Mouse (Mus musculus) neural tube, embryonic 13.5 days (tissue): Measurements from ENCODE around the gene Smim14. TPM values are rescaled to one million over a fixed set of nuclear protein-coding genes. Genes with fewer than 3 reads are reported as not detected.

Experiments
- ATAC-seq: fragments of 200-750 bp; cut with Nextera tagmentation; 2 replicates; pipeline ENCODE4 v1.8.0; 2017; ENCODE audit warnings: low read depth, mild to moderate bottlenecking, moderate TSS enrichment, moderate library complexity
- H3K27ac ChIP-seq: fragments of 300-500 bp; sonication (generic); replicated peaks from 2 replicates; pipeline ENCODE4 v1.5.1; 2015; ENCODE audit warnings: moderate library complexity, mild to moderate bottlenecking, inconsistent platforms
- H3K27me3 ChIP-seq: fragments of 300-500 bp; sonication (generic); 2 replicates; pipeline ENCODE4 v1.6.1; 2015; ENCODE audit warnings: mild to moderate bottlenecking, inconsistent platforms
- H3K36me3 ChIP-seq: fragments of 300-500 bp; sonication (generic); 2 replicates; pipeline ENCODE4 v1.6.1; 2015; ENCODE audit warnings: mild to moderate bottlenecking, inconsistent platforms
- H3K4me1 ChIP-seq: fragments of 300-500 bp; sonication (generic); replicated peaks from 2 replicates; pipeline ENCODE4 v1.6.1; 2015; ENCODE audit warnings: inconsistent platforms
- H3K4me2 ChIP-seq: fragments of 300-500 bp; sonication (generic); 2 replicates; pipeline ENCODE4 v1.6.1; 2015; ENCODE audit warnings: inconsistent platforms, mild to moderate bottlenecking, moderate library complexity
- H3K4me3 ChIP-seq: fragments of 300-500 bp; sonication (generic); 2 replicates; pipeline ENCODE4 v1.5.1; 2015; ENCODE audit warnings: mild to moderate bottlenecking, inconsistent platforms
- H3K9ac ChIP-seq: fragments of 300-500 bp; sonication (generic); 2 replicates; pipeline ENCODE4 v1.6.1; 2015; ENCODE audit warnings: moderate library complexity, mild to moderate bottlenecking, inconsistent platforms
- H3K9me3 ChIP-seq: fragments of 300-500 bp; sonication (generic); 2 replicates; pipeline ENCODE4 v1.6.1; 2016; ENCODE audit warnings: inconsistent platforms
- WGBS: fragments of 180-500 bp; shearing (Covaris S2); methylation state at CpG from one replicate; pipeline ENCODE4 v1.1.7; 2015; 5-methylcytosine and 5-hydroxymethylcytosine counted together
- polyA plus RNA-seq: library from polyadenylated mRNA; unstranded; fragments of >200 nt; fragmentation: Nextera tagmentation; extraction: Ambion mirVana; gene quantifications from 2 replicates; pipeline ENCODE4 v1.2.1, GENCODE M21; 2015

The Smim14 gene
- polyA plus RNA-seq, 1 experiment from 2014 or later, result 191 TPM

DNA sequence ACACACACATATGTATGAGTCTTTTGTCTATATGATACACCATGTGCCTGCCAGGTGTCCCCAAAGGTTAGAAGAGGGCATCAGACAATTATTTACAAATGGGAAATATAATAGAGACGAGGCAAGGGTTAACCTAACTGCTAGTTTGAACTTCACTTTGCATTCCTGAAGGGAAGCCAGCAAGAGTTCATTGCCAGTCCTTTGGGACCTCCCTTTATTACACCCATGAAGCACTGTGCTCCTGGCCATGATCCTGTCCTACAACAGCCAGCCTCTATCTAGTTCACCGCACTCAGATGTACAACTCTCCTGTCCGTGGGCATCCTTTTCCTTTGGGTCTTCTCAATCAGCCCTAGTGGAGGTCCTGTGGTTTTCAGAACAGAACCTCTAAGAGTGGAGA lies 23.5 kb downstream of the Smim14 start:
- Histone ChIP-seq H3K27me3 (no peaks in the 10 kb centered on the region), H3K9me3 (no peaks in the 10 kb centered on the region), H3K27ac (no peak overlapping the region), H3K4me1 (no peaks in the 10 kb centered on the region), H3K9ac (no peak overlapping the region), H3K4me2 (no peak overlapping the region), H3K4me3 (no peak overlapping the region), H3K36me3 (no peaks in the 10 kb centered on the region)
- no peak for ATAC-seq
- WGBS, result 78% methylated on average over 3 of the region's 3 CpGs

GRCm38 (mm10) chr5:65508395-65508794 lies 28.6 kb downstream of the Smim14 start:
- Histone ChIP-seq H3K27me3 (no peaks in the 10 kb centered on the region), H3K4me1 (no peaks in the 10 kb centered on the region), H3K4me3 (no peak overlapping the region), H3K9me3 (no peaks in the 10 kb centered on the region), H3K9ac (no peak overlapping the region), H3K4me2 (no peak overlapping the region), H3K36me3 (no peaks in the 10 kb centered on the region), H3K27ac (no peak overlapping the region)
- no peak for ATAC-seq
- 87% methylated on average over 8 of the region's 8 CpGs for WGBS

- no peak for ATAC-seq
- no peaks in the 10 kb centered on the region for H3K9me3 ChIP-seq
- H3K4me1 ChIP-seq, result no peaks in the 10 kb centered on the region
- no peak overlapping the region for H3K27ac ChIP-seq
- no peak overlapping the region for H3K9ac ChIP-seq
- peak overlapping the region; percentile 42 for H3K4me2 ChIP-seq
- no peak overlapping the region for H3K4me3 ChIP-seq
- 8% methylated on average over 8 of the region's 8 CpGs for WGBS
- H3K36me3 ChIP-seq, result no peaks in the 10 kb centered on the region
- no peaks in the 10 kb centered on the region for H3K27me3 ChIP-seq
These were observed 31.2 kb downstream of the Smim14 start for GRCm38 (mm10) chr5:65505786-65506185.

- WGBS, result 94% methylated on average over 9 of the region's 9 CpGs
- no peak overlapping the region for H3K27ac ChIP-seq
- no peak overlapping the region for H3K4me2 ChIP-seq
- H3K36me3 ChIP-seq, result no peaks in the 10 kb centered on the region
- H3K4me3 ChIP-seq, result no peak overlapping the region
- no peaks in the 10 kb centered on the region for H3K27me3 ChIP-seq
- ATAC-seq, result no peak
- H3K9ac ChIP-seq, result no peak overlapping the region
- H3K9me3 ChIP-seq, result no peaks in the 10 kb centered on the region
- H3K4me1 ChIP-seq, result no peaks in the 10 kb centered on the region
These were observed 35.6 kb downstream of the Smim14 start for GRCm38 (mm10) chr5:65501407-65501806.

DNA sequence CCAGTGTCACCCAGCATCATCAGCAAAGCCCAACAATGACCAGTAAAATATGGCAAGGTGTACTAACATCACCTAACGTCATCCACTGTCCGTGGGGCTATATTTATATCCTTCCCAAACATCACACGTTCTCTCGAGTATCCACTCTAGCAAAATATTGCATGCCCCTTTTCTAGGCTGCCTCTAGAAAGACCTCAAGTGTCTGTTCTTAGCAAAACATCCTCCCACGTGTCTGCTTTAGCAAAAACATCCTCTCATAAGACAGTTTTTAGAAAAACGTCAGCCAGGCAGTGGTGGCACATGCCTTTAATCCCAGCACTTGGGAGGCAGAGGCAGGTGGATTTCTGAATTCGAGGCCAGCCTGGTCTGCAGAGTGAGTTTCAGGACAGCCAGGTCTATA lies 36.8 kb downstream of the Smim14 start:
- 86% methylated on average over 7 of the region's 7 CpGs for whole genome bisulfite sequencing

DNA sequence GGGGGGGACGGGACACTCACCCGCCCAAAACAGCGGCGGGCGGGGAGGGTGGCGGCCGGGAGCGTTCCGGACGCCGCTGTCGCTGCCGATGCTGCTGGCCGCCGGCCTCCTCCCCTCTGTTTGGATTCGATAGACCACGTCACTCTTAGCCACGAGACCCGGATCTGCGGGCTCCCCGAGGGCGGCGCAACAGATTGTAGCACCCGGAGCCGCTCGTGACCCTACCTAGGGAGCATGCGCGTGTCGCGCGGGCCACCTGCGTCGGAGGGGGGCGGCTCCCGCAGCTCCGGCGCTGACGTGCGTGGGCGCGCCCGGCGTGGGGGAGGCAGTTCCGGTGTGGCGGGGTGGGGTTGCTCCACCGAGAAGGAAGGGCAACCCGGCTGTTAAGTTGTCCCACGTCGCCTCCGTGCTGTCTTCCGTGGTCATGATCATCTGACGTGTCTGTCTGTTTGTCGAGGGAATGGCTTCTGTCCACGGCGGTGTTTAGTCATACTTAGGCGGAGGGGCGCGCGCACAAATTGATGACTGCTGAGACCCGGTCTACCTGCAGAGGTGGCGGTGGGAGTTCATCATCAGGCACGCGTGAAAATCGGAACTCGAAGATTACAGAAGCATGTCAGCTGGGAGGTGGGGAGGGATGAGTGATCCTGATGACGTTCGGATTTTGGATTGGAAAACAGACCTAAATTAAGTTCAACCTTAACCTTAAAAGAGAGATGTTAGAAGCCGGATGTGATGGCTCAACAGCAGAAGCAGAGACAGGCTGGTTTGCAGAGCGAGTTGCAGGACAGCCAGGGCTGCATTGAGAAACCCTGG lies 44.1 kb downstream of the Smim14 start, which contains the start of gene Gm43552:
Gene Gm43552, minus strand, starts transcription at position 118 of the 816 bp plus-strand sequence.
- Histone ChIP-seq H3K4me3 (peak within 1 kb of the TSS; percentile 89), H3K9ac (peak within 1 kb of the TSS; percentile 97), H3K4me2 (peak within 1 kb of the TSS; percentile 83), H3K9me3 (no peaks in the 10 kb centered on the region), H3K27ac (peak within 1 kb of the TSS; percentile 98), H3K27me3 (no peaks in the 10 kb centered on the region), H3K4me1 (peaks cover 38% of the 10 kb centered on the region), H3K36me3 (no peaks in the 10 kb centered on the region)
- 1% methylated on average over 62 of the region's 69 CpGs for WGBS
- ATAC-seq, result peak; percentile 96

More for the DNA sequence above, 36.8 kb downstream of the Smim14 start:
- Histone ChIP-seq H3K4me2 (no peak overlapping the region), H3K36me3 (no peaks in the 10 kb centered on the region), H3K27me3 (no peaks in the 10 kb centered on the region), H3K27ac (no peak overlapping the region), H3K9ac (no peak overlapping the region), H3K4me3 (no peak overlapping the region), H3K4me1 (no peaks in the 10 kb centered on the region), H3K9me3 (no peaks in the 10 kb centered on the region)
- ATAC-seq, result no peak

DNA sequence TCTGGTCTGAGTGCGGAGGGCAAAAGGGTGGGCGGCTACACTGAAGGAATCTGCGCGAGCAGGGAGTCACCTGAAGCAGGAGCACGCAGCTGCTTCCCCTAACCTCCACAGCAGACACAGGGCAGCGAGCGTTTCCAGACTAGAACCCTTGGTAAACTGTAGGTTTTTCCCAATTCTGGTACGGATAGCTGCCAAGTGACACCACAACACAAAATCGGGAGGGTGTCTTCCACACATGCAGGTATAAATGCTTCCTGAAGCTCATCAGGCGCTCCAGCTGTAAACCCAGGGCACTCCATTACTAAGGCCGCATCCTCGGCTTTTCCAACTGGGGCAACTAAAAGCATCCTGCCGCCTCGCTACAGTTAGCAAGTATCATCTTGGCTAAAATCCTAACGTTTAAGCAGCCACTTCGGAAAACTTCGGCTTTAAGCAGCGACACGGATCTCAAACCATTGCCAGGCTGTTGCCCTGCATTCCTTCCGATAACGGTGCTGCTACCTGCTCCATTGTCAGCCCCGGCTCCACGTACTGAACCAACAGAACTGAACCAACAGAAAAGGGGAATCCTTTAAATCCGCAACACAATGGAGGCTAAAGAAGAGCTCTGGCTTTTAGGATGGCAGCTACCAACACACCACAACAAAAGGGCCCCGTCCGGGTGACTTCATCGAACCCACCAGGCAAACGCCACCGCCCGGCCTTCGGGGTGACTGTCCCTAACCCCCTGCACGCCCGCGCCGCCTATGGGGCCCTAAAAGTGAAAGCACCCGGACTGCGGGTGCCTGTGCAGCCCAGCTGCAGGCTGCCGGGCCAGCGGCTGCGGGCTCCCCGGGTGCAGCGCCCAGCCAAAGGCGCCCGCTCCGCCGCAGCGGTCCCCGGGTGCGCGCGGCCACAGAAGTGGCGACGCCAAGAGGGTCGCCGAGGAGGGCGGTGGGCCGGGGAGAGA lies 44.9 kb downstream of the Smim14 start:
- peak overlapping the region; percentile 89 for H3K4me3 ChIP-seq
- H3K36me3 ChIP-seq, result no peaks in the 10 kb centered on the region
- no peaks in the 10 kb centered on the region for H3K9me3 ChIP-seq
- peak overlapping the region; percentile 97 for H3K9ac ChIP-seq
- peak overlapping the region; percentile 83 for H3K4me2 ChIP-seq
- no peaks in the 10 kb centered on the region for H3K27me3 ChIP-seq
- peak; percentile 87 for ATAC-seq
- H3K27ac ChIP-seq, result peak overlapping the region; percentile 98
- H3K4me1 ChIP-seq, result peaks cover 38% of the 10 kb centered on the region
- WGBS, result under 1% methylated on average over 57 of the region's 57 CpGs

GRCm38 (mm10) chr5:65489830-65490229 lies 47.2 kb downstream of the Smim14 start:
- WGBS, result 83% methylated on average over 4 of the region's 4 CpGs
- H3K4me1 ChIP-seq, result peaks cover 38% of the 10 kb centered on the region
- ATAC-seq, result no peak
- no peak overlapping the region for H3K4me2 ChIP-seq
- H3K27ac ChIP-seq, result no peak overlapping the region
- no peak overlapping the region for H3K9ac ChIP-seq
- no peaks in the 10 kb centered on the region for H3K9me3 ChIP-seq
- H3K36me3 ChIP-seq, result no peaks in the 10 kb centered on the region
- H3K27me3 ChIP-seq, result no peaks in the 10 kb centered on the region
- H3K4me3 ChIP-seq, result no peak overlapping the region

GRCm38 (mm10) chr5:65488725-65489124 lies 48.3 kb downstream of the Smim14 start:
- Histone ChIP-seq H3K4me3 (no peak overlapping the region), H3K27me3 (no peaks in the 10 kb centered on the region), H3K36me3 (no peaks in the 10 kb centered on the region), H3K4me1 (peaks cover 38% of the 10 kb centered on the region), H3K9me3 (no peaks in the 10 kb centered on the region), H3K27ac (no peak overlapping the region), H3K9ac (0 out of 2 replicates have a peak overlapping the region, but pooled peaks have one; percentile 22), H3K4me2 (no peak overlapping the region)
- ATAC-seq, result no peak
- 81% methylated on average over 7 of the region's 7 CpGs for WGBS

DNA sequence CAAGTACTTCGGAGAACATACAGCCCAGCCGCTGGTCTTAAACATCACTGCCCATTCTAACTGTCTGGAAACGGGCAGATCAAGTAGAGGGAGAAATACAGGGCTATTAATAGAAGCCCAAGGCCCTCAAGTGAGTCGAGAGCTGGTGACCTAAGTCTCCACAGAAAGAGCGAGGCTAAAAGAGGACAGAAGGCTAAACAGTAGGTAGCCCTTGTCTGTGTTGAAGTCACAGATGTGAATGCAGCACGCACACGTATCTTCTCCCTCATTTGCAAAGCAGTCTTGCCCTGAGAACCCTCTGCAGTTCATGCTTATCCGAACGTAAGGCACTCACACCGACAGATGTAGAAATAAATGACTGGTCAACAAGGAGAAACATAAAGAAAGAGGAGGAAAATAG lies 49.6 kb downstream of the Smim14 start:
- Histone ChIP-seq H3K27me3 (no peaks in the 10 kb centered on the region), H3K9me3 (no peaks in the 10 kb centered on the region), H3K27ac (no peak overlapping the region), H3K4me3 (no peak overlapping the region), H3K36me3 (no peaks in the 10 kb centered on the region), H3K9ac (no peak overlapping the region), H3K4me2 (no peak overlapping the region), H3K4me1 (peaks cover 31% of the 10 kb centered on the region)
- WGBS, result 86% methylated on average over 10 of the region's 10 CpGs
- no peak for ATAC-seq

- ATAC-seq, result no peak
- Histone ChIP-seq H3K4me2 (no peak overlapping the region), H3K4me1 (peaks cover 28% of the 10 kb centered on the region), H3K4me3 (no peak overlapping the region), H3K9ac (no peak overlapping the region), H3K36me3 (no peaks in the 10 kb centered on the region), H3K27me3 (no peaks in the 10 kb centered on the region), H3K27ac (no peak overlapping the region), H3K9me3 (no peaks in the 10 kb centered on the region)
- 70% methylated on average over 2 of the region's 2 CpGs for WGBS
These were observed 50.5 kb downstream of the Smim14 start for GRCm38 (mm10) chr5:65486514-65486913.

DNA sequence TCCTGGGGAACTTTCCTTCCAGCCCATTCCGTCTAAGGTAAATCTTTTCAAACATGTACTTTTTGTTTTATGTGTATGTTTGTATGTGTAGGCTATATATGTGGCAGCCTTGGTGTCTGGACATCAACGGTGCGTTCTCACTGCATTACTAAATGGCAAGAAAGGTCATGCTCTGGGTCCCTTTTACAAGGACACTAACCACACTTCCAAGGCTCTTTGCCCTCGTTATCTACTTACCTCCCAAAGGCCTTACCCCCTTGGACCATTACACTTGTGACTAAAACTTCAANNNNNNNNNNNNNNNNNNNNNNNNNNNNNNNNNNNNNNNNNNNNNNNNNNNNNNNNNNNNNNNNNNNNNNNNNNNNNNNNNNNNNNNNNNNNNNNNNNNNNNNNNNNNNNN lies 54.0 kb downstream of the Smim14 start:
- ATAC-seq, result no peak
- 92% methylated on average over 4 of the region's 4 CpGs for WGBS
- no peaks in the 10 kb centered on the region for H3K9me3 ChIP-seq
- H3K9ac ChIP-seq, result no peak overlapping the region
- no peaks in the 10 kb centered on the region; the same call in 1 of the 2 replicates for H3K4me1 ChIP-seq
- H3K27ac ChIP-seq, result no peak overlapping the region
- no peaks in the 10 kb centered on the region for H3K27me3 ChIP-seq
- no peaks in the 10 kb centered on the region for H3K36me3 ChIP-seq
- H3K4me2 ChIP-seq, result no peak overlapping the region
- no peak overlapping the region for H3K4me3 ChIP-seq
